Mouse (Mus musculus) ES-Bruce4 (cell line): ENCODE measurements at regions not wholly inside any gene's neighbourhood (a gene's known extent, or its start where the extent isn't known, plus 50 kb on each side); places are given as distances from the start of the nearest gene placed in this dataset.

ENCODE experiments used
- CTCF ChIP-seq: IDR thresholded peaks from one replicate; pipeline ENCODE4 v1.8.1; 2011; ENCODE audit warnings: low read depth, low read length
- EP300 ChIP-seq: IDR thresholded peaks from 2 replicates; pipeline ENCODE4 v1.6.1; 2011; ENCODE audit warnings: low read depth, low read length; ENCODE audit not compliant: insufficient read depth

DNA sequence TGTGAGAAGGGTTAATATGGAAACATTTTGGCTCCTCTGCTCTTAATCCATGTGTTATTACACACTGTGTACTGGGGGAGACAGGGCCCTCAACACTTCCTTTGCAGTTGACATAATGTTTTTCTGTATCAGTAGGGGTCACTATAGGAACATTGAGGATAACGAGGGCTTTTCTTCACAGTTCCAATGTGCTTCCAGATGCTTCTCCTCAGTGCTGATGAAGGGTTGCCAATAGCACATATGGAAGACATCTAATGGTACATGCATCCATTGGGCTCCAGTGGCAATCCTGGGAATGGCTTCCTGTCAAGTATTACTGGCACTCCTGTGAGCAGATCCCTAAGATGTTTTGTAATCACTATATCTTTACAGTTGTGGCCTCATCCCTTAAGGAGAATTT, 62.1 kb downstream of the Naa11 start:
- TF ChIP-seq CTCF (no peak), EP300 (no peak)
